Mouse (Mus musculus): ENCODE data around the gene Ankrd35. TPM values are rescaled to one million over a fixed set of nuclear protein-coding genes. Genes with fewer than 3 reads are reported as not detected.

The Ankrd35 gene
- polyA plus RNA-seq, 1 experiment from 2014 or later: 0.22 TPM

DNA sequence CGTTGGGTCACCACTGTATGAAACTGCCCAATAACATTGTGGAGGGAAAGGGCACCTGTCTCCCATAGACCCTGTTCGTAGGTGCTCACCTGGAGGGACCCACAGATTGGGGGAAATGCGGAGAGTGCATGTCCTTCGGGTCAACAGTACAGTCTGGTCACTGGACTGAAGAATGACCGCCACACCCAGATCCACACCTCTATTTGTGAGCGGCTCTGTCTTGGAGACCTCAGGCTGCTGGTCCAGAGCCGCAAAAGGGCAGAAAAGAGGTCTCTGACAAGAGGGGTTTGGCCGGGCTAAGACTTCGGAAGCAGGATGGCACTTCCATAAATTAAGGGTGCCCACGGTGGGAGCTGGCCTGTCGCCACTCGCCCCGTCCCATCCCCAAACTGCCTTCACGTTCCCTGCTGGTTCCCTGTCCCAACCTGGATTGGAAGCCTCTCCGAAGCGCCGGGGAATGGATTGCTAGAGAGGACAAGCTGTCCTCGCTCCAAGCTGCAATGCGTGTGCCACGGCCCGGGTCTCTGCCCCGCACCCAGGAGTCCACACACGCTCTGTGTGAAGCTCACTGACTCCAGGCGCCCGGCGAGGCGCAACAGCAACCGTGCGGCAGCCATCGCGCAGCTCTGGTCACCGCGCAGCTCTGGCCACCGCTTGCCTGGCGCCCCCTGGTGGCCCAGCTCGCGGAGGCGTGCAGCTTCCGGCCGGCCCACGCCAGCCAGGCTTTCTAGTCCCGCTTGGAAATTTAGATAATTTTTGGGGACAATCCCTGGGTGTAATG lies 38.2 kb downstream of the Ankrd35 start, which contains the start of gene Nudt17:
Gene Nudt17, minus strand, starts transcription at position 660 of the 781 bp plus-strand sequence.
- Histone ChIP-seq H3K4me3 (ENCODE audit: low read depth, low read length) (peak within 1 kb of the TSS; percentile 54), H3K36me3 (ENCODE audit: control insufficient read depth, insufficient read depth) (peaks cover 19% of the 10 kb centered on the region), H3K4me1 (ENCODE audit: control insufficient read depth, low read depth, low read length) (peaks cover 3% of the 10 kb centered on the region; the same call in 1 of the 2 replicates), H3K27me3 (ENCODE audit: control insufficient read depth, insufficient read depth, low read depth, low read length) (peaks cover 7% of the 10 kb centered on the region), H3K9ac (ENCODE audit: low read depth, low read length) (peak within 1 kb of the TSS; percentile 43; the same call in 1 of the 2 replicates), H3K4me2 (ENCODE audit: low read depth, low read length) (peak within 1 kb of the TSS; percentile 79), H3K27ac (ENCODE audit: low read length) (no peak within 1 kb of the TSS), H3K9me3 (replicated peaks; ENCODE audit: control insufficient read depth, low read length) (no peaks in the 10 kb centered on the region)
- WGBS (ENCODE audit: insufficient replicate concordance): 6% methylated on average over 42 of the region's 42 CpGs
- ATAC-seq (ENCODE audit: low read depth): peak; percentile 78

DNA sequence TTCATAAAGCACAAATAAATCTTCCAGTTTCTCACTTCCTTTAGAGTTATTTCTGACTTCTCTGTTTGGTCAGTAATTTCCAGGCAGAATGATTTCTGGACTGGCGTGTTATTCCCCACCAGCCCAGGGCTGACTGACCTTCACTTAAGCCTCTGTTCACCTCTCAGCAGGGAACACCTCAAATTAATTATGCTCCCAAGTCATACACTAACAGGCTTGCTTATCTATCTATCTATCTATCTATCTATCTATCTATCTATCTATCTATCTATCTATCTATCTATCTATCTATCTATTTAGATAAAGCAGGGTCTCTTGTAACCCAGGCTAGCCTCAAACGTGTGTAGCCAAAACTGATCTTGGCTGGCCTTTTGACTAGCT lies 38.7 kb downstream of the Ankrd35 start:
- ATAC-seq (ENCODE audit: low read depth): no peak
- H3K27me3 ChIP-seq (ENCODE audit: control insufficient read depth, insufficient read depth, low read depth, low read length): peaks cover 7% of the 10 kb centered on the region
- no peak overlapping the region for H3K9ac ChIP-seq (ENCODE audit: low read depth, low read length)
- peaks cover 24% of the 10 kb centered on the region for H3K36me3 ChIP-seq (ENCODE audit: control insufficient read depth, insufficient read depth)
- H3K27ac ChIP-seq (ENCODE audit: low read length): no peak overlapping the region
- WGBS (ENCODE audit: insufficient replicate concordance): 51% methylated on average over 2 of the region's 2 CpGs
- H3K4me3 ChIP-seq (ENCODE audit: low read depth, low read length): no peak overlapping the region
- H3K4me2 ChIP-seq (ENCODE audit: low read depth, low read length): peak overlapping the region; percentile 79; the same call in 1 of the 2 replicates
- H3K4me1 ChIP-seq (ENCODE audit: control insufficient read depth, low read depth, low read length): peaks cover 3% of the 10 kb centered on the region; the same call in 1 of the 2 replicates
- no peaks in the 10 kb centered on the region for H3K9me3 ChIP-seq (replicated peaks; ENCODE audit: control insufficient read depth, low read length)

DNA sequence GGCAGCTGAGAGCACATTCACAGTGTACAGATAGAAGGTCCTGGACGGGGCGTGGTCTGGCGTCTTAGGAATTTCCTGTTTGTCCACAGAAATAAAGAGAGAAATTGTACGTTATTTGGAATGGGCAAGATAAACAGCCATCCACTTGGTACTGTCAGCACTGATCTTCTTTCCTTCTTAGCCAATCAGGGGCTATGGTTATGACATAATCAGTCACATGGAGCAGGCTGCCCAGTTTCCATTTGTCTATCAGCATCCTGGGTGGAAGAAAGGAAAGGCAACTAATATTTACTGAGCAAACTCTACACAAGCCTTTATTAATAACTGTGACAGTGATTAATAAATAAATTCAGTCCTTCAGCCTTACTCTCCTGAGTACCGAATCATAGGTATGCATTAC lies 44.4 kb downstream of the Ankrd35 start:
- Histone ChIP-seq H3K4me3 (ENCODE audit: low read depth, low read length) (no peak overlapping the region), H3K27ac (ENCODE audit: low read length) (no peak overlapping the region), H3K36me3 (ENCODE audit: control insufficient read depth, insufficient read depth) (peaks cover 31% of the 10 kb centered on the region), H3K4me1 (ENCODE audit: control insufficient read depth, low read depth, low read length) (no peaks in the 10 kb centered on the region), H3K4me2 (ENCODE audit: low read depth, low read length) (no peak overlapping the region), H3K9ac (ENCODE audit: low read depth, low read length) (no peak overlapping the region), H3K27me3 (ENCODE audit: control insufficient read depth, insufficient read depth, low read depth, low read length) (no peaks in the 10 kb centered on the region), H3K9me3 (replicated peaks; ENCODE audit: control insufficient read depth, low read length) (no peaks in the 10 kb centered on the region)
- no peak for ATAC-seq (ENCODE audit: low read depth)
- WGBS (ENCODE audit: insufficient replicate concordance): 69% methylated on average over 5 of the region's 5 CpGs

DNA sequence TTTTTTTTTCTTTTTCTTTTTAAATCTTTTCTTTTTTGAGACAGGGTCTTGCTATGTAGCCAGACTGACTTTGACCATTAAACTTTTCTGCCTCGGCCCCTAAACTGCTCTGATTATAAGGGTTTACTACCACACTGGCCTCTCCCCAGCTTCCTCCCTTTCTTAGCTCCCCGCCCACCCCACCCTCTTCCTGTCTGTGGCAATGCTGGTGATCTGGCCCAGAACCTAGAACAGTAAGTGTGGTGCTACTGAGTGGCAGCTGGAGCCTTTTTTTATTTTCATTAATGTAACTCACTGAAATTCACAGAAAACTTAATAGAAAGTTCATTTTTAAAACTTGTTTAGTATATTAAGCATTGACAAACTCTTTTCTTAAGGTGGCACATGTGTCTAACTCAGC lies 45.9 kb downstream of the Ankrd35 start:
- ATAC-seq (ENCODE audit: low read depth): no peak
- peaks cover 22% of the 10 kb centered on the region for H3K36me3 ChIP-seq (ENCODE audit: control insufficient read depth, insufficient read depth)

DNA sequence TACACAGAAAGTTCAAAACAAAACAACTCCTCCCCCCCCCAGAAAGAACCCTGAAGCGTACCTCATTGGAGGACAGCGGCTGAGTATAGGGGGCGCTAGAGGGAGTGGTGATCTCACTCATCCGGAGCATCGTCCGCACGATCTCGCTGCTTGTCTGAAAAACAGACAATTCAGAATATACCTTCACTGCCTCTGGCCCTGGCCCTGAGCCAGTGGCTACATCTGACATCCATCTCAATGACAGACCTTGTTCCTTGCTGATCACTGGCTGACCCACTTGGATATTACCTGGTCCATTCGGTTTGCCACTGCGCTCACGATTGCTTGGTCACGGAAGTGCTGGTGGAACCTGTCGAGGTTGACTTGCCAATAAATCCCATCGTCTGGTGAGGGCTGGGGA lies 49.2 kb downstream of the Ankrd35 start:
- peaks cover 7% of the 10 kb centered on the region; the same call in 1 of the 2 replicates for H3K4me1 ChIP-seq (ENCODE audit: control insufficient read depth, low read depth, low read length)
- WGBS (ENCODE audit: insufficient replicate concordance): 63% methylated on average over 14 of the region's 14 CpGs
- no peaks in the 10 kb centered on the region for H3K27me3 ChIP-seq (ENCODE audit: control insufficient read depth, insufficient read depth, low read depth, low read length)
- H3K9me3 ChIP-seq (replicated peaks; ENCODE audit: control insufficient read depth, low read length): no peaks in the 10 kb centered on the region
- no peak for ATAC-seq (ENCODE audit: low read depth)
- no peak overlapping the region for H3K9ac ChIP-seq (ENCODE audit: low read depth, low read length)
- H3K36me3 ChIP-seq (ENCODE audit: control insufficient read depth, insufficient read depth): peaks cover 6% of the 10 kb centered on the region
- no peak overlapping the region for H3K4me2 ChIP-seq (ENCODE audit: low read depth, low read length)
- no peak overlapping the region for H3K27ac ChIP-seq (ENCODE audit: low read length)
- no peak overlapping the region for H3K4me3 ChIP-seq (ENCODE audit: low read depth, low read length)

More for the DNA sequence above, 45.9 kb downstream of the Ankrd35 start:
- Histone ChIP-seq H3K27ac (ENCODE audit: low read length) (no peak overlapping the region), H3K9ac (ENCODE audit: low read depth, low read length) (no peak overlapping the region), H3K4me1 (ENCODE audit: control insufficient read depth, low read depth, low read length) (no peaks in the 10 kb centered on the region), H3K27me3 (ENCODE audit: control insufficient read depth, insufficient read depth, low read depth, low read length) (no peaks in the 10 kb centered on the region), H3K4me2 (ENCODE audit: low read depth, low read length) (no peak overlapping the region), H3K4me3 (ENCODE audit: low read depth, low read length) (no peak overlapping the region), H3K9me3 (replicated peaks; ENCODE audit: control insufficient read depth, low read length) (no peaks in the 10 kb centered on the region)
- WGBS (ENCODE audit: insufficient replicate concordance): 29% methylated on average over 2 of the region's 2 CpGs

DNA sequence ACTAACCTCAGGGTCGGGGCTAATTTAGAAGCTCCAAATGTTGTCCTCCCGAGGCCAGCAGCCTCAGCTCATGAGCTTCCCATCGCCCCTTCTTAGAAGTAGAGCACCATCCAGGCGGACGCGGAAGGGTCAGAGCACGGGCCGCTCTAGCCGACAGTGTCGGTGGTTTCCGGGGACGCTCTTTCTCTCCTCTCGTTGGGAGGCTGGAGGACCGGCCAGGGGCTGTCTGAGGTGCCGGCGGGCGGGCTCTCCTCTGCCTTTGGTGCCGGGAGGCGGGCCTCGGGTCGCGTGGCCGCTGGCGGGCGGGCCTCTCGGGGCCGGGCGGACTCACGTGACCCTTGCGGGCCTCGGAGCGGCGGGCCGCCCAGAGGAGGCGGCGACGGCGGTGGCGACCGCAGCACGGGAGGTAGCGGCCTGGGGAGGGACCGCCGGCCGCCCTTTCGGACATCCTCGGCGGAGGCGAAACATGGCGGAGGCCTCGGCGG lies 57.5 kb downstream of the Ankrd35 start, which contains the start of the genes Polr3c and Rnf115:
Gene Polr3c, minus strand, starts transcription at position 286 of the 485 bp plus-strand sequence.
Gene Rnf115, plus strand, starts transcription at position 322 of the 485 bp plus-strand sequence.
- Histone ChIP-seq H3K36me3 (ENCODE audit: control insufficient read depth, insufficient read depth) (peaks cover 2% of the 10 kb centered on the region), H3K4me1 (ENCODE audit: control insufficient read depth, low read depth, low read length) (peaks cover 19% of the 10 kb centered on the region), H3K9ac (ENCODE audit: low read depth, low read length) (peak within 1 kb of the TSS; percentile 94), H3K27me3 (ENCODE audit: control insufficient read depth, insufficient read depth, low read depth, low read length) (no peaks in the 10 kb centered on the region), H3K4me3 (ENCODE audit: low read depth, low read length) (peak within 1 kb of the TSS; percentile 95), H3K9me3 (replicated peaks; ENCODE audit: control insufficient read depth, low read length) (no peaks in the 10 kb centered on the region), H3K4me2 (ENCODE audit: low read depth, low read length) (peak within 1 kb of the TSS; percentile 80), H3K27ac (ENCODE audit: low read length) (peak within 1 kb of the TSS; percentile 93)
- WGBS (ENCODE audit: insufficient replicate concordance): under 1% methylated on average over 52 of the region's 52 CpGs
- ATAC-seq (ENCODE audit: low read depth): peak; percentile 99

DNA sequence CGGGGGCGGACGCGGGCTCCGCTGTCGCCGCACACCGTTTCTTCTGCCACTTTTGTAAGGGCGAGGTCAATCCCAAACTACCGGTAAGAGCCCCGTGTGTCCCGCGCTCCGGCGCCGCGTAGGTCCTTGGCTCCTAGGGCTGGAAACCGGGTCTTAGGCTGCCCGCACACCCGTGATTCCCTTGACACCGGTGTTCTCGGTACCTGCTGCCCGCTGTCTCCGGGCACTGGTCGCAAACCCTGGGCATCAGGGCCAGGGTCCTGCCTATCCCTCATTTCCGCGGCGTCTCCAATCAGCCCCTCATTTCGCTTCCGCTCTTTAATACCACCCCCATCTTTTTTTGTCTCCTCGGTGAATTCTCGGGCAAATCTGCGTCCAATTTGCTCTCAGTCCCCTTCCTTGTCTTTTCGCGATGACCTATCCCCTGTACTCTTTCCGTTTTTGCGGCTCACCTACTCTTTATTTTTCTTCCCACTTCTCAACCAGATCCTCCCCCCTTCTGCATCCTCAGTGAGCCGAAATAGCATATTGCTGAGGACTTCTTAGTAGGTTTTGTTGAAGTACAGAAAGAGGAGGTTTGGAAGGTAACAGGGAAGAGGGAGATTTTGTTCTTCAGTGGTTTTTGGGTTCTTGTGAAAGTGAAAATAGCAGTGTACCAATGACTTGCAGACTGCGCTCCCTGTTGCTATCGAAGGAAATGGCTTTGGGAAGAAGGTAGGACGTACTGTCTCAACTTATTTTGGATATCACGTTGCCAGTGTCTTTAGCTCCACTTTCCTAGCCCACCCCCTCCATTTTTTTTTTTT lies 58.1 kb downstream of the Ankrd35 start:
- Histone ChIP-seq H3K4me3 (ENCODE audit: low read depth, low read length) (peak overlapping the region; percentile 95), H3K36me3 (ENCODE audit: control insufficient read depth, insufficient read depth) (peaks cover 2% of the 10 kb centered on the region; the same call in 1 of the 2 replicates), H3K9me3 (replicated peaks; ENCODE audit: control insufficient read depth, low read length) (no peaks in the 10 kb centered on the region), H3K27me3 (ENCODE audit: control insufficient read depth, insufficient read depth, low read depth, low read length) (no peaks in the 10 kb centered on the region), H3K4me2 (ENCODE audit: low read depth, low read length) (peak overlapping the region; percentile 80), H3K4me1 (ENCODE audit: control insufficient read depth, low read depth, low read length) (peaks cover 15% of the 10 kb centered on the region), H3K9ac (ENCODE audit: low read depth, low read length) (peak overlapping the region; percentile 94), H3K27ac (ENCODE audit: low read length) (peak overlapping the region; percentile 93)
- WGBS (ENCODE audit: insufficient replicate concordance): under 1% methylated on average over 41 of the region's 42 CpGs
- ATAC-seq (ENCODE audit: low read depth): no peak

DNA sequence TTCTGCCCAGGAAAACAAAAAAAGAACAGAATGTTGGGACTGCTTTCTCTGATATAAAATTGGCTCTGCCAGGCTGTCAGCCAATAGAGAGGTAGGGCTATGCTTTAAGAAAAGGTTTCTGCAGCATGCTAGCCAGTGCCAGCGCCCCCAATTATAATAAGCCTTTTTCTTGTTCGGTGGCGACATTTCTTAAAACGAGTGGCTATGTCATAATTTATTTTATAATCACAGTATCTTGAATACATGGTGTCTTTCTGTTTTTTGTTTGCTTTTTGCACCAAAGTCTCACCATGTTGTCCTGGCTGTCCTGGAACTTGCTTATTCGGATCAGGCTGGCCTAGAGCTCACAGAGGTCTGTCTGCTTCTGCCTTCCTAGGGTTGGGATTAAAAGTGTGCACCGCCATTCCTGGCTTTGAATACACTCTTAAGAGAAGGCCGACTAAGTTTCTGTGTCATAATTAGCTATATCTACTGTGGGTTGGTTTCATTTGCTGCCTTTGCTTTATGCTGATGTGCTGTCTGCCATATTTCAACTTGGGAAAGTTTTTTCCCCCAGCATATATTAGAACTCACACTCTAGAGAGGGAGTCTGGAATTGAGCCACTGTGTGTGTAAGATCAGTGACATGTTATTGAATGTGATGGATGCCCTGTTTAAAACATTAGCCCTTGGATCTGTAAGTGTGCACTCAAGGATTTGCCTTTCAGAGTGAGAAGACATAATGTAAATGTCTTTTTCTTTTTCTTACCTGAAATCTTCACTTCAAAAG lies 58.9 kb downstream of the Ankrd35 start:
- H3K4me2 ChIP-seq (ENCODE audit: low read depth, low read length): peak overlapping the region; percentile 80
- H3K27me3 ChIP-seq (ENCODE audit: control insufficient read depth, insufficient read depth, low read depth, low read length): no peaks in the 10 kb centered on the region
- peak overlapping the region; percentile 95 for H3K4me3 ChIP-seq (ENCODE audit: low read depth, low read length)
- no peak for ATAC-seq (ENCODE audit: low read depth)
- H3K9ac ChIP-seq (ENCODE audit: low read depth, low read length): peak overlapping the region; percentile 94
- H3K9me3 ChIP-seq (replicated peaks; ENCODE audit: control insufficient read depth, low read length): no peaks in the 10 kb centered on the region
- peaks cover 15% of the 10 kb centered on the region for H3K4me1 ChIP-seq (ENCODE audit: control insufficient read depth, low read depth, low read length)
- no peaks in the 10 kb centered on the region for H3K36me3 ChIP-seq (ENCODE audit: control insufficient read depth, insufficient read depth)
- peak overlapping the region; percentile 93 for H3K27ac ChIP-seq (ENCODE audit: low read length)
- WGBS (ENCODE audit: insufficient replicate concordance): 54% methylated on average over 7 of the region's 7 CpGs

Data from liver, embryonic 16.5 days (tissue).